Mouse (Mus musculus) heart, postnatal 36 days (tissue): ENCODE data around the gene Gsg1. TPM values are rescaled to one million over a fixed set of nuclear protein-coding genes. Genes with fewer than 3 reads are reported as not detected.

ENCODE experiments used
- total RNA-seq, 2 experiments: library from RNA; stranded (reverse); gene quantifications; 2 replicates each; pipeline ENCODE4 v1.2.3; 2021

The Gsg1 gene
- total RNA-seq, 2 experiments from 2014 or later: 0.24 to 0.47 TPM

Other genes starting within 250 kb of the Gsg1 start
- 10 to 100 TPM; 38.1 to 39.9 TPM for gene Ddx47, start 242.7 kb downstream of the Gsg1 start, total RNA-seq
- 1 to 10 TPM in 1 of 2 experiments, under 1 TPM in 1; 0.81 to 1.3 TPM for gene Gprc5a, start 188.7 kb downstream of the Gsg1 start, total RNA-seq
- gene Gprc5d, start 136.1 kb downstream of the Gsg1 start, total RNA-seq: not detected
- gene Fam234b, start 56.4 kb downstream of the Gsg1 start, total RNA-seq: 1 to 10 TPM; 7.0 to 9.2 TPM
- gene Hebp1, start 56.3 kb downstream of the Gsg1 start, total RNA-seq: 10 to 100 TPM; 50.3 to 53.5 TPM
- gene Pbp2, start 56.1 kb upstream of the Gsg1 start, total RNA-seq: not detected
- 10 to 100 TPM; 46.9 to 53.3 TPM for gene Emp1, start 108.2 kb upstream of the Gsg1 start, total RNA-seq